Mouse (Mus musculus) left cerebral cortex, adult 2 months (tissue): ENCODE results near the gene Tspan32. TPM values are rescaled to one million over a fixed set of nuclear protein-coding genes. Genes with fewer than 3 reads are reported as not detected.

Source experiments
- DNase-seq, 2 experiments: peaks; one replicate each; pipeline ENCODE4 v3.0.0; 2021 to 2022; ENCODE audit warnings: low spot score in 2 of 2, mixed read lengths in 1 of 2; ENCODE audit errors: extremely low spot score in 1 of 2
- H3K27ac ChIP-seq: fragments of 200-600 bp; 2 replicates; pipeline ENCODE4 v1.8.1; 2022
- H3K4me3 ChIP-seq: fragments of 200-600 bp; 2 replicates; pipeline ENCODE4 v1.8.1; 2022
- CTCF ChIP-seq: fragments of 200-600 bp; IDR thresholded peaks from 2 replicates; pipeline ENCODE4 v1.8.1; 2022; ENCODE audit warnings: antibody characterized with exemption, mild to moderate bottlenecking, moderate library complexity
- intact Hi-C: fragments of 180-260 bp; cut with DNase I; formaldehyde crosslinking; loops from one replicate; pipeline ENCODE4 v1.15.1; 2025
- total RNA-seq, 2 experiments: library from RNA; stranded (reverse); gene quantifications; 2 replicates each; pipeline ENCODE4 v1.2.3; 2021

Tspan32 gene
- total RNA-seq, 2 experiments from 2014 or later, result 0.07 TPM; not detected in 1

- no peak overlapping the region for H3K4me3 ChIP-seq
- H3K27ac ChIP-seq, result no peak overlapping the region
- intact Hi-C loops, result no loop called here
- TF ChIP-seq CTCF, result no peak
- DNase-seq, result no peak
Observed at GRCm38 (mm10) chr7:143038174-143038931, 33.5 kb downstream of the Tspan32 start.

- Histone ChIP-seq H3K27ac (no peak overlapping the region), H3K4me3 (no peak overlapping the region)
- no peak for DNase-seq
- intact Hi-C loops, result no loop called here
- TF ChIP-seq CTCF, result no peak
Observed at GRCm38 (mm10) chr7:143040561-143040960, 35.7 kb downstream of the Tspan32 start.

- no peak for DNase-seq
- H3K27ac ChIP-seq, result peak overlapping the region; percentile 71
Observed at GRCm38 (mm10) chr7:143041138-143041822, 36.4 kb downstream of the Tspan32 start.

GRCm38 (mm10) chr7:143042089-143042488, 37.2 kb downstream of the Tspan32 start:
- Histone ChIP-seq H3K4me3 (no peak overlapping the region), H3K27ac (peak overlapping the region; percentile 71)
- intact Hi-C loops, result no loop called here
- no peak for TF ChIP-seq CTCF
- DNase-seq, result no peak

More at GRCm38 (mm10) chr7:143041138-143041822, 36.4 kb downstream of the Tspan32 start:
- intact Hi-C loops, result no loop called here
- no peak overlapping the region for H3K4me3 ChIP-seq
- TF ChIP-seq CTCF, result no peak

GRCm38 (mm10) chr7:143042897-143043300, 38.1 kb downstream of the Tspan32 start:
- DNase-seq, result no peak
- no peak for TF ChIP-seq CTCF
- intact Hi-C loops, result no loop called here
- Histone ChIP-seq H3K4me3 (no peak overlapping the region), H3K27ac (peak overlapping the region; percentile 71)

- DNase-seq, result no peak
- H3K4me3 ChIP-seq, result no peak overlapping the region
Observed at GRCm38 (mm10) chr7:143044049-143044825, 39.4 kb downstream of the Tspan32 start.

GRCm38 (mm10) chr7:143044826-143045206, 40.0 kb downstream of the Tspan32 start:
- no peak for DNase-seq
- intact Hi-C loops, result no loop called here
- Histone ChIP-seq H3K27ac (no peak overlapping the region), H3K4me3 (no peak overlapping the region)
- TF ChIP-seq CTCF, result peak; percentile 10

More at GRCm38 (mm10) chr7:143044049-143044825, 39.4 kb downstream of the Tspan32 start:
- no peak for TF ChIP-seq CTCF
- H3K27ac ChIP-seq, result no peak overlapping the region
- intact Hi-C loops, result no loop called here

- H3K4me3 ChIP-seq, result no peak overlapping the region
- intact Hi-C loops, result no loop called here
- DNase-seq, result no peak
- H3K27ac ChIP-seq, result no peak overlapping the region
- TF ChIP-seq CTCF, result no peak
Observed at GRCm38 (mm10) chr7:143046358-143046757, 41.5 kb downstream of the Tspan32 start.

GRCm38 (mm10) chr7:143049331-143049730, 44.5 kb downstream of the Tspan32 start:
- no peak for TF ChIP-seq CTCF
- Histone ChIP-seq H3K27ac (peak overlapping the region; percentile 3; the same call in 1 of the 2 replicates), H3K4me3 (no peak overlapping the region)
- DNase-seq, result no peak
- intact Hi-C loops, result no loop called here

GRCm38 (mm10) chr7:143049841-143050816, 45.3 kb downstream of the Tspan32 start:
- Histone ChIP-seq H3K27ac (peak overlapping the region; percentile 19; the same call in 1 of the 2 replicates), H3K4me3 (no peak overlapping the region)
- TF ChIP-seq CTCF, result no peak
- no peak for DNase-seq
- intact Hi-C loops, result no loop called here

GRCm38 (mm10) chr7:143051316-143051715, 46.5 kb downstream of the Tspan32 start:
- no peak overlapping the region for H3K4me3 ChIP-seq
- intact Hi-C loops, result no loop called here
- DNase-seq, result no peak
- no peak for TF ChIP-seq CTCF
- H3K27ac ChIP-seq, result no peak overlapping the region
